Mouse (Mus musculus) thymus, adult 2 months (tissue): ENCODE data around the gene Yeats2. TPM values are rescaled to one million over a fixed set of nuclear protein-coding genes. Genes with fewer than 3 reads are reported as not detected.
A peak's percentile ranks its signal among the peaks of the same experiment; 100 is the strongest.

ENCODE experiments used
- DNase-seq: peaks from one replicate; pipeline ENCODE4 v3.0.0; 2021
- H3K27ac ChIP-seq: fragments of 200-500 bp; 2 replicates; pipeline ENCODE4 v1.5.1; 2012; ENCODE audit warnings: low read length, control low read depth; ENCODE audit not compliant: control insufficient read depth, insufficient read depth
- H3K27me3 ChIP-seq: fragments of 200-500 bp; 2 replicates; pipeline ENCODE4 v1.6.1; 2012; ENCODE audit warnings: mild to moderate bottlenecking, low read length, moderate library complexity, mixed read lengths; ENCODE audit not compliant: control insufficient read depth, insufficient read depth
- H3K36me3 ChIP-seq: fragments of 200-500 bp; 2 replicates; pipeline ENCODE4 v1.6.1; 2012; ENCODE audit warnings: mild to moderate bottlenecking, low read length, moderate library complexity; ENCODE audit not compliant: control insufficient read depth, insufficient read depth
- H3K4me1 ChIP-seq: fragments of 200-500 bp; replicated peaks from 2 replicates; pipeline ENCODE4 v1.6.1; 2012; ENCODE audit warnings: low read length; ENCODE audit not compliant: control insufficient read depth, insufficient read depth
- H3K4me3 ChIP-seq: fragments of 200-500 bp; 2 replicates; pipeline ENCODE4 v1.5.1; 2012; ENCODE audit warnings: mild to moderate bottlenecking, low read length, control low read depth, moderate library complexity; ENCODE audit not compliant: control insufficient read depth, insufficient read depth
- CTCF ChIP-seq: fragments of 200-500 bp; IDR thresholded peaks from 2 replicates; pipeline ENCODE4 v1.5.1; 2012; ENCODE audit warnings: mild to moderate bottlenecking, control low read depth, low read length, moderate library complexity, borderline replicate concordance; ENCODE audit not compliant: control insufficient read depth, poor library complexity, insufficient read depth; ENCODE audit errors: extremely low read depth
- POLR2A ChIP-seq: fragments of 200-500 bp; IDR thresholded peaks from 2 replicates; pipeline ENCODE4 v1.6.1; 2012; ENCODE audit warnings: mild to moderate bottlenecking, low read length, control low read depth, moderate library complexity; ENCODE audit not compliant: control insufficient read depth, poor library complexity, insufficient read depth; ENCODE audit errors: extremely low read depth
- WGBS: fragments of 180-500 bp; shearing (Covaris S2); methylation state at CpG from one replicate; pipeline ENCODE4 v1.1.7; 2018; 5-methylcytosine and 5-hydroxymethylcytosine counted together
- polyA plus RNA-seq: library from polyadenylated mRNA; depleted of rRNA; stranded (reverse); fragments of >200 nt; gene quantifications from 2 replicates; pipeline ENCODE4 v1.2.3, GENCODE M21; 2012

Gene Yeats2
- polyA plus RNA-seq, 1 experiment: 55.3 TPM

- TF ChIP-seq CTCF: no peak
- TF ChIP-seq POLR2A: no peak
These were observed 99.9 kb downstream of the Yeats2 start, which contains the start of gene Map6d1 for GRCm38 (mm10) chr16:20240468-20241414. Gene Map6d1, minus strand, starts transcription at chr16:20241358.

GRCm38 (mm10) chr16:20247103-20247502, 106.2 kb downstream of the Yeats2 start:
- no peaks in the 10 kb centered on the region for H3K36me3 ChIP-seq
- TF ChIP-seq POLR2A (no peak), CTCF (no peak)
- H3K27ac ChIP-seq: no peak overlapping the region
- no peak for DNase-seq
- H3K4me3 ChIP-seq: no peak overlapping the region
- no peaks in the 10 kb centered on the region for H3K27me3 ChIP-seq
- no peaks in the 10 kb centered on the region for H3K4me1 ChIP-seq

More at GRCm38 (mm10) chr16:20240468-20241414, 99.9 kb downstream of the Yeats2 start, which contains the start of gene Map6d1:
- peaks cover 5% of the 10 kb centered on the region for H3K4me1 ChIP-seq
- peak; percentile 3 for DNase-seq
- no peaks in the 10 kb centered on the region for H3K36me3 ChIP-seq
- WGBS: 2% methylated on average over 90 of the region's 90 CpGs
- no peak within 1 kb of the TSS for H3K27ac ChIP-seq
- no peaks in the 10 kb centered on the region; the same call in 1 of the 2 replicates for H3K27me3 ChIP-seq
- peak within 1 kb of the TSS; percentile 55 for H3K4me3 ChIP-seq

DNA sequence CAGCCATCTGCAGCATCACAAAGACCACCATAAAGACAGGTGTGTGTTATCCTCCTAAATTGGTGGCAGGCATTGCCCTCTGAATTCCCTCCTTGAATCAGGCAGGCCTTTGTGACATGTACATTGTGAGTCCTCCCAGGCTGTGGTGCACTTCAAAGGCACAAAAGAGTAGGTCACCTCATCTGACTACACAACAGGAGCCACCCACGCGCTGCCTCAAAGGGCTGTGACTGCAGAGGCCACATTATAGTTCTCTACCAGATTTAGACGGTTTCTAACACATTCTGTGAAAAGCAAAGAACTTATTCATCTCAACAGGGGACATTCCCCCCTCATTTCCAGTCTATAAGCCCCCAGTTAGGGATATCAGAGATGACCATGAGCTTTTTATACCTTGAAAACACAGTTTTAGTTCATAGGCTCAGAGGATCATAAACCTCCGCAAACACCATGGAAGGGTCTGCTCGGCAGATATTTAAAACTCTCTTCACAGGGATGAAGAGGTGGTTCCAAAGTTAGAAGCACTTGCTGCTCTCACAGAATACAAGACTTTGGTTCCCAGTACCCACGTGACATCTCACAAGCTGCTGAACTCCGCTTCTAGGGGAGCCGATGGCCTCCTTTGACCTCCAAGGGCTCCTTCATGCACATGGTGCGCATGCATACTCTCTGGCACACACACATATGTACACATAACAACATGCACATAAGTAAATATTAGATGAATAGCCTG, 107.7 kb downstream of the Yeats2 start:
- H3K4me3 ChIP-seq: no peak overlapping the region
- no peaks in the 10 kb centered on the region for H3K27me3 ChIP-seq
- no peaks in the 10 kb centered on the region for H3K36me3 ChIP-seq
- TF ChIP-seq CTCF (no peak), POLR2A (no peak)
- no peak for DNase-seq
- H3K4me1 ChIP-seq: no peaks in the 10 kb centered on the region
- 91% methylated on average over 9 of the region's 9 CpGs for WGBS
- no peak overlapping the region for H3K27ac ChIP-seq

DNA sequence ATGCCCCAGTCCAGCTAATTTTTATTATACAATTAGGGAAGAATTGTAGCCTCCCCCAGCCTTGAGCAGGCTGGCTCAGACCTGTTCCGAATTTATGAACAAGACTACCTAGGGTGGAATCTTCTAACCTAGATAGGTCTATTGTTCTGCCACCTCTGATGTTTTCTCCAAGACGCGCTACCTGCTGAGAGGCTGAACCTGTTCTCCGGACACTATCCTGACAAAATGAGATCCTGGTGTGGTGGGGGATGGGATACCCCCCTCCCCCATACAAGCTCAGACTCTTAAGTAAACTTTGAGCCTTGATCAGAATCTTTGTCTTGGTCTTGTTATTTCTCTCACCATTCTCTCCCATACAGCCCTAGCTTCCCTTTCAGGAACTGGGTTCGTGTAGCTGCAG, 117.1 kb downstream of the Yeats2 start:
- no peak for TF ChIP-seq CTCF
- TF ChIP-seq POLR2A: no peak
- no peaks in the 10 kb centered on the region for H3K27me3 ChIP-seq
- no peaks in the 10 kb centered on the region for H3K4me1 ChIP-seq
- no peak overlapping the region for H3K27ac ChIP-seq
- no peak overlapping the region for H3K4me3 ChIP-seq
- 95% methylated on average over 5 of the region's 5 CpGs for WGBS
- no peaks in the 10 kb centered on the region for H3K36me3 ChIP-seq
- DNase-seq: no peak

DNA sequence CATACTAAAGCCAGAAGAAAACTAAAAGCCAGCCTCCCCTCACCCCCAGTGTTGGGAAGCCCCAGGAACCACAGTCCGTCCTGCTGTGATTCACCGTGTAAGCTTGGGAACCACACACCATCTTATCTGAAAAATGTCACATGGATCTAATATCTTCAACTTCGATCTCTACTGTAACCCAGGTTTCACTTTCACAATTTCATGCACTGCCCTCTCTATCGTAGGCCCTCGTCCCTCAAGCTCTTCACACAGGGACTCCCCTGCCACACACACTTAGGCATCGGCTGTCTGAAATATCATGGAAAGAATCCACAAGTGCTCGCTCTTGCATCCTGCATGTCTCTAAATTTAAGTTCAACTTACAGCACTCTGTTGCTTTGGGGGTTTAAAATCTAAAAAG, 124.2 kb downstream of the Yeats2 start:
- DNase-seq: no peak

DNA sequence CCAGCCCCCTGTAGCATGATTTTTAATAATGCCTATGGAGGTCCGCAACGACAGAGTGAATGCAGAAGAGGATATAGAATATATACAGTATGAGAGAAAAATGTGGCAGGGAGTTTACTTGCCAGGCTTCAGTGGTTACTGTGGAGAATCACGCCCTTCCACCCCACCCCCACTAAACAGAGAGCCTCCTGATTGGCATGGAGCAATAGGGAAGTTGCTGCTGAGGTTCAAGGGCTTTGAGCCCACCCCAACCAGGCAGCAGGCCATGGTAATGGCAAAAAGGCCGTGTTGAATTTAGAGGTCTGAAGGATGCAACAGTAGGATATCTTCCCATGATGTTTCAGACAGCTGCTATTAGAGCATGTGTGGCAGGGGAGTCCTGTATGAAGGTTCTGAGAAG, 130.5 kb downstream of the Yeats2 start:
- no peaks in the 10 kb centered on the region for H3K4me1 ChIP-seq
- TF ChIP-seq CTCF: no peak
- no peak for TF ChIP-seq POLR2A
- H3K36me3 ChIP-seq: no peaks in the 10 kb centered on the region
- WGBS: 51% methylated on average over 4 of the region's 4 CpGs
- H3K27ac ChIP-seq: no peak overlapping the region
- H3K4me3 ChIP-seq: no peak overlapping the region
- no peak for DNase-seq
- H3K27me3 ChIP-seq: no peaks in the 10 kb centered on the region

More for the DNA sequence above, 124.2 kb downstream of the Yeats2 start:
- TF ChIP-seq POLR2A: no peak
- TF ChIP-seq CTCF: no peak
- no peak overlapping the region for H3K27ac ChIP-seq
- H3K27me3 ChIP-seq: no peaks in the 10 kb centered on the region
- no peaks in the 10 kb centered on the region for H3K4me1 ChIP-seq
- H3K36me3 ChIP-seq: no peaks in the 10 kb centered on the region
- 32% methylated on average over 7 of the region's 7 CpGs for WGBS
- H3K4me3 ChIP-seq: no peak overlapping the region
